Mouse (Mus musculus) midbrain, embryonic 13.5 days (tissue): ENCODE results near the gene P4hb. TPM values are rescaled to one million over a fixed set of nuclear protein-coding genes. Genes with fewer than 3 reads are reported as not detected.

Source experiments
- ATAC-seq: fragments of 200-750 bp; cut with Nextera tagmentation; 2 replicates; pipeline ENCODE4 v1.8.0; 2017; ENCODE audit warnings: mild to moderate bottlenecking, moderate TSS enrichment, moderate library complexity
- H3K27ac ChIP-seq: fragments of 300-500 bp; sonication (generic); 2 replicates; pipeline ENCODE4 v1.5.1; 2015; ENCODE audit warnings: inconsistent platforms, mild to moderate bottlenecking, moderate library complexity
- H3K27me3 ChIP-seq: fragments of 300-500 bp; sonication (generic); 2 replicates; pipeline ENCODE4 v1.6.1; 2015; ENCODE audit warnings: mild to moderate bottlenecking, inconsistent platforms
- H3K36me3 ChIP-seq: fragments of 300-500 bp; sonication (generic); 2 replicates; pipeline ENCODE4 v1.6.1; 2015; ENCODE audit warnings: mild to moderate bottlenecking, inconsistent platforms
- H3K4me1 ChIP-seq: fragments of 300-500 bp; sonication (generic); replicated peaks from 2 replicates; pipeline ENCODE4 v1.6.1; 2015; ENCODE audit warnings: inconsistent platforms
- H3K4me2 ChIP-seq: fragments of 300-500 bp; sonication (generic); replicated peaks from 2 replicates; pipeline ENCODE4 v1.6.1; 2015; ENCODE audit warnings: moderate library complexity, mild to moderate bottlenecking, inconsistent platforms
- H3K4me3 ChIP-seq: fragments of 300-500 bp; sonication (generic); replicated peaks from 2 replicates; pipeline ENCODE4 v1.5.1; 2015; ENCODE audit warnings: mild to moderate bottlenecking, inconsistent platforms
- H3K9ac ChIP-seq: fragments of 300-500 bp; sonication (generic); replicated peaks from 2 replicates; pipeline ENCODE4 v1.6.1; 2015; ENCODE audit warnings: mild to moderate bottlenecking, inconsistent platforms
- H3K9me3 ChIP-seq: fragments of 300-500 bp; sonication (generic); 2 replicates; pipeline ENCODE4 v1.6.1; 2016; ENCODE audit warnings: mild to moderate bottlenecking, inconsistent platforms
- WGBS: fragments of 180-500 bp; shearing (Covaris S2); methylation state at CpG from one replicate; pipeline ENCODE4 v1.1.7; 2015; 5-methylcytosine and 5-hydroxymethylcytosine counted together
- polyA plus RNA-seq: library from polyadenylated mRNA; unstranded; fragments of >200 nt; fragmentation: Nextera tagmentation; extraction: Ambion mirVana; gene quantifications from 2 replicates; pipeline ENCODE4 v1.2.1, GENCODE M21; 2015

The P4hb gene
- polyA plus RNA-seq, 1 experiment from 2014 or later, result 297 TPM

- Histone ChIP-seq H3K36me3 (peaks cover 20% of the 10 kb centered on the region), H3K9ac (peak overlapping the region; percentile 98), H3K27me3 (no peaks in the 10 kb centered on the region), H3K4me3 (peak overlapping the region; percentile 99), H3K9me3 (no peaks in the 10 kb centered on the region), H3K4me1 (peaks cover 31% of the 10 kb centered on the region), H3K27ac (no peak overlapping the region), H3K4me2 (peak overlapping the region; percentile 96)
- WGBS, result 86% methylated on average over 3 of the region's 3 CpGs
- ATAC-seq, result no peak
These were observed 24.8 kb downstream of the P4hb start for GRCm38 (mm10) chr11:120548214-120548613.

GRCm38 (mm10) chr11:120547469-120547868 is 25.6 kb downstream of the P4hb start:
- H3K4me3 ChIP-seq, result no peak overlapping the region
- H3K4me1 ChIP-seq, result peaks cover 31% of the 10 kb centered on the region
- H3K4me2 ChIP-seq, result peak overlapping the region; percentile 96; the same call in 1 of the 2 replicates
- no peak overlapping the region for H3K27ac ChIP-seq
- no peak for ATAC-seq
- H3K36me3 ChIP-seq, result peaks cover 27% of the 10 kb centered on the region
- 71% methylated on average over 2 of the region's 2 CpGs for WGBS
- no peaks in the 10 kb centered on the region for H3K9me3 ChIP-seq
- H3K27me3 ChIP-seq, result no peaks in the 10 kb centered on the region
- H3K9ac ChIP-seq, result 0 out of 2 replicates have a peak overlapping the region, but pooled peaks have one; percentile 98

GRCm38 (mm10) chr11:120545964-120546363 is 27.1 kb downstream of the P4hb start:
- no peak overlapping the region for H3K4me2 ChIP-seq
- H3K27me3 ChIP-seq, result no peaks in the 10 kb centered on the region
- H3K9me3 ChIP-seq, result no peaks in the 10 kb centered on the region
- H3K36me3 ChIP-seq, result peaks cover 38% of the 10 kb centered on the region
- H3K27ac ChIP-seq, result no peak overlapping the region
- H3K4me3 ChIP-seq, result no peak overlapping the region
- 91% methylated on average over 3 of the region's 3 CpGs for WGBS
- peaks cover 31% of the 10 kb centered on the region for H3K4me1 ChIP-seq
- H3K9ac ChIP-seq, result peak overlapping the region; percentile 23; the same call in 1 of the 2 replicates
- no peak for ATAC-seq

- Histone ChIP-seq H3K27me3 (no peaks in the 10 kb centered on the region), H3K36me3 (peaks cover 38% of the 10 kb centered on the region), H3K4me1 (peaks cover 26% of the 10 kb centered on the region), H3K9me3 (no peaks in the 10 kb centered on the region), H3K9ac (no peak overlapping the region), H3K27ac (no peak overlapping the region), H3K4me2 (no peak overlapping the region), H3K4me3 (no peak overlapping the region)
- WGBS, result 86% methylated on average over 6 of the region's 6 CpGs
- no peak for ATAC-seq
These were observed 30.7 kb downstream of the P4hb start for GRCm38 (mm10) chr11:120542376-120542775.

- WGBS, result 31% methylated on average over 4 of the region's 4 CpGs
- Histone ChIP-seq H3K36me3 (peaks cover 38% of the 10 kb centered on the region), H3K9me3 (no peaks in the 10 kb centered on the region), H3K4me2 (no peak overlapping the region), H3K4me3 (no peak overlapping the region), H3K27me3 (no peaks in the 10 kb centered on the region), H3K9ac (no peak overlapping the region), H3K27ac (no peak overlapping the region), H3K4me1 (peaks cover 24% of the 10 kb centered on the region)
- no peak for ATAC-seq
These were observed 31.1 kb downstream of the P4hb start for GRCm38 (mm10) chr11:120541907-120542306.

- Histone ChIP-seq H3K27me3 (no peaks in the 10 kb centered on the region), H3K36me3 (peaks cover 31% of the 10 kb centered on the region), H3K4me2 (peak overlapping the region; percentile 15; the same call in 1 of the 2 replicates), H3K4me1 (peaks cover 20% of the 10 kb centered on the region), H3K9me3 (no peaks in the 10 kb centered on the region), H3K9ac (peak overlapping the region; percentile 45; the same call in 1 of the 2 replicates), H3K4me3 (no peak overlapping the region), H3K27ac (peak overlapping the region; percentile 73)
- WGBS, result 17% methylated on average over 10 of the region's 10 CpGs
- peak; percentile 60 for ATAC-seq
These were observed 33.6 kb downstream of the P4hb start for GRCm38 (mm10) chr11:120539285-120540014.

- Histone ChIP-seq H3K9me3 (no peaks in the 10 kb centered on the region), H3K4me3 (no peak overlapping the region), H3K27me3 (peaks cover 3% of the 10 kb centered on the region; the same call in 1 of the 2 replicates), H3K9ac (no peak overlapping the region), H3K36me3 (peaks cover 26% of the 10 kb centered on the region), H3K4me2 (peak overlapping the region; percentile 15; the same call in 1 of the 2 replicates), H3K4me1 (peaks cover 20% of the 10 kb centered on the region), H3K27ac (peak overlapping the region; percentile 73)
- WGBS, result 42% methylated on average over 8 of the region's 8 CpGs
- ATAC-seq, result 0 out of 2 replicates have a peak, but pooled peaks have one; percentile 2
These were observed 34.1 kb downstream of the P4hb start for GRCm38 (mm10) chr11:120538955-120539284.

- peaks cover 20% of the 10 kb centered on the region for H3K4me1 ChIP-seq
- no peak overlapping the region for H3K4me2 ChIP-seq
- H3K9me3 ChIP-seq, result no peaks in the 10 kb centered on the region
- peak overlapping the region; percentile 73 for H3K27ac ChIP-seq
- H3K4me3 ChIP-seq, result no peak overlapping the region
- ATAC-seq, result no peak
- peaks cover 7% of the 10 kb centered on the region for H3K27me3 ChIP-seq
- peaks cover 21% of the 10 kb centered on the region for H3K36me3 ChIP-seq
- 83% methylated on average over 3 of the region's 3 CpGs for WGBS
- H3K9ac ChIP-seq, result no peak overlapping the region
These were observed 34.6 kb downstream of the P4hb start for GRCm38 (mm10) chr11:120538485-120538884.

GRCm38 (mm10) chr11:120535804-120536203 is 37.2 kb downstream of the P4hb start:
- Histone ChIP-seq H3K4me2 (no peak overlapping the region), H3K9me3 (no peaks in the 10 kb centered on the region), H3K4me3 (no peak overlapping the region), H3K36me3 (no peaks in the 10 kb centered on the region), H3K4me1 (peaks cover 23% of the 10 kb centered on the region), H3K9ac (no peak overlapping the region), H3K27me3 (peaks cover 34% of the 10 kb centered on the region), H3K27ac (no peak overlapping the region)
- WGBS, result 85% methylated on average over 3 of the region's 3 CpGs
- ATAC-seq, result no peak

- H3K4me2 ChIP-seq, result no peak overlapping the region
- no peak overlapping the region for H3K4me3 ChIP-seq
- no peaks in the 10 kb centered on the region for H3K9me3 ChIP-seq
- no peak overlapping the region for H3K9ac ChIP-seq
- peaks cover 41% of the 10 kb centered on the region for H3K27me3 ChIP-seq
- H3K36me3 ChIP-seq, result no peaks in the 10 kb centered on the region
- peaks cover 30% of the 10 kb centered on the region for H3K4me1 ChIP-seq
- WGBS, result 90% methylated on average over 3 of the region's 3 CpGs
- no peak for ATAC-seq
- H3K27ac ChIP-seq, result no peak overlapping the region
These were observed 37.9 kb downstream of the P4hb start for GRCm38 (mm10) chr11:120535145-120535544.

- Histone ChIP-seq H3K4me2 (no peak overlapping the region), H3K4me1 (peaks cover 20% of the 10 kb centered on the region), H3K9me3 (no peaks in the 10 kb centered on the region), H3K36me3 (no peaks in the 10 kb centered on the region), H3K27me3 (peaks cover 51% of the 10 kb centered on the region), H3K4me3 (no peak overlapping the region), H3K9ac (no peak overlapping the region), H3K27ac (no peak overlapping the region)
- 85% methylated on average over 8 of the region's 8 CpGs for WGBS
- no peak for ATAC-seq
These were observed 39.0 kb downstream of the P4hb start for GRCm38 (mm10) chr11:120534093-120534492.

GRCm38 (mm10) chr11:120531646-120532045 is 41.4 kb downstream of the P4hb start:
- no peak for ATAC-seq
- H3K4me2 ChIP-seq, result no peak overlapping the region
- WGBS, result 28% methylated on average over 9 of the region's 9 CpGs
- no peak overlapping the region for H3K4me3 ChIP-seq
- H3K36me3 ChIP-seq, result no peaks in the 10 kb centered on the region
- peaks cover 10% of the 10 kb centered on the region for H3K4me1 ChIP-seq
- no peak overlapping the region for H3K9ac ChIP-seq
- H3K27ac ChIP-seq, result no peak overlapping the region
- peaks cover 70% of the 10 kb centered on the region for H3K27me3 ChIP-seq
- H3K9me3 ChIP-seq, result no peaks in the 10 kb centered on the region
